Mouse (Mus musculus): Measurements from ENCODE around the gene Chst10. TPM values are rescaled to one million over a fixed set of nuclear protein-coding genes. Genes with fewer than 3 reads are reported as not detected.
A peak's percentile ranks its signal among the peaks of the same experiment; 100 is the strongest.

Chst10 gene
- polyA plus RNA-seq (2014; fragmentation: Nextera tagmentation; extraction: Ambion mirVana), result 10.8 and 13.9 TPM in 2 replicates

DNA sequence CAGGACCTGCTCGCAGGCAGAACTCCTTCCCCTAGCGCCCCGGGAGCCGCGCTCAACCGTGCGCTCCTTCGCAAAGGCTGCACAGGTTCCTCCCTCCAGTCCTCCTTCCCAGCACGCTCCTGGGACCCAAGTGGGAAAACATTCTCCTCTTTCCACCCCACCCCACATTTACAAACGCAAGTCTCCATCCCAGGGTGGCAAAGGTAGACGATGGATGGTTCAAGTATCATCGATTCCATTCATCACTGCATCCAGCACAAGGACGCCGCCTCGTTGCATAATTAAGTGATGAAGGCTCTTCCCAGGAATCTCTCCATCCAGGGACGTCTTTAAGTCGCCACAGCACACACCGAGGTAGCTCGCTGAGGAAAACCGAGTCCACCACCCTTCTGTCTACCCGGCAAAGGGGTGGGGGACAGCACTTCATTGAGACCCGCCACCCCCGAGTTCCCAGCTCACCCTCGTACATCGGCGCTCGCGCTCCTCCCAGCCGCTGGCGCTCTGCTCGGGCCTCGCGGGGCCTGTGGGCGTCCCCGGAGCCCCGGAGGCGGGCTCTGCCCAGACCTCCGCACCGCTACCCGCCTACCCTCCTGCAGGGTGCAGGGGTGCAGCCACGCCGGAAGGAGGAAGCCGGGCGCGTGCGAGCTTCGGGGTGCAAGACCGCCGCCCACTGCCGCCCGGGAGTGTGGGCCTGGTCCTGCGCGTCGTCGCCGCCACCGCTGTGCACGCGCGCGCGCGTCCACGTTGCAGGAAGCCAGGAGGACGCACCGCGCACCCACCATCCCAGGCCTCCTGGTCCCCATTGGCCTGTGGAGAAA is at the start of gene Chst10:
Gene Chst10, minus strand, starts transcription at position 731 of the 818 bp plus-strand sequence.
- Histone ChIP-seq H3K36me3 (ENCODE audit: control insufficient read depth, insufficient read depth, low read length) (no peaks in the 10 kb centered on the region), H3K4me2 (ENCODE audit: low read depth, severe bottlenecking) (peak within 1 kb of the TSS; percentile 77), H3K27me3 (ENCODE audit: control insufficient read depth, insufficient read depth, low read length) (no peaks in the 10 kb centered on the region), H3K4me3 (ENCODE audit: low read depth, low read length) (peak within 1 kb of the TSS; percentile 70), H3K4me1 (ENCODE audit: control insufficient read depth, insufficient read depth, low read length) (peaks cover 4% of the 10 kb centered on the region), H3K9me3 (ENCODE audit: control insufficient read depth, low read length) (no peaks in the 10 kb centered on the region), H3K9ac (ENCODE audit: low read length) (peak within 1 kb of the TSS; percentile 73), H3K27ac (replicated peaks; ENCODE audit: low read depth, low read length) (no peak within 1 kb of the TSS)
- DNase-seq (ENCODE audit: low spot score), result peak; percentile 84
- WGBS, result under 1% methylated on average over 55 of the region's 67 CpGs
- peak; percentile 76 for ATAC-seq (ENCODE audit: insufficient number of reproducible peaks, low FRiP score, low TSS enrichment, low read depth)

DNA sequence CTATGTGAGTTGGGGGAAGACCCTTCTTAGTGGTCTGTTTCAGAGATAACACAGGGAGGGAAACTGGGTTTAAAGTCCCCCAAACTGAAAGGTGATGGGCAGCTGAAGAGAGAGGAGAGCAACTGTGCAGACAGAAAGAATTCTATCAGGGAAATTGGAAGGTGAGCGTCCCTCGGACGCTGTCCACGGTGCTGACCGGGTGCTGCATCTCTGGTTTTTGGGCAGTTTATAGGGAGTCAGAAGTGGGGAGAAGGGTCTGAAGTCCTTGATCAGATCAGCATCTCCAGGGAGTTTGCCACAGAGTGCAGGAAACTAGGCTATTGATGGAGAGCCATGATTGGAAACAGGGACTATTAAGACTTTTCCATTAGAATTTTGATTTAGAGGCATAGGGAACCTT is 41.6 kb upstream of the Chst10 start:
- 3% methylated on average over 5 of the region's 5 CpGs for WGBS
- DNase-seq (ENCODE audit: low spot score), result peak; percentile 82

DNA sequence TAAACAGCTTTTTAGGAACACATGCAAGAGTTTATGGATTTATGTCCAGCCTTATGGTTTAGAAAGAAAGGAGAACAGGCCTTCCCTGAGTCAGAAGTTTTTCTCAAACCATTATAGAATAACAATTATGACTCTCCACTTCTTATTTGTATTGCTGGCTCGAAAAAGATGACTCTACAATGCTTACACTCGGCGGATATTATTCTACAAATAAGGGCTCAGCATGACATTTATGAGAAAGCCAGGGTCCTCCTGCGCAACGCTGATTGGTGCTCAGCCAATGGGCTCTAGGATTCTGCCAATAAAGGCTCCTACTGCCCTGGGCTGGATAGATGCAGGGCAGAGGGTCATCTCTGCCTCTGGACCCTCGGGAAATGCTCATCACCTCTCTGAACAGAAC is 40.9 kb upstream of the Chst10 start, which contains the start of gene Nms:
Gene Nms, plus strand, starts transcription at position 301 of the 400 bp plus-strand sequence.
- no peak for DNase-seq (ENCODE audit: low spot score)
- Histone ChIP-seq H3K9ac (ENCODE audit: low read length) (no peak within 1 kb of the TSS), H3K27me3 (ENCODE audit: control insufficient read depth, insufficient read depth, low read length) (no peaks in the 10 kb centered on the region), H3K9me3 (ENCODE audit: control insufficient read depth, low read length) (no peaks in the 10 kb centered on the region), H3K36me3 (ENCODE audit: control insufficient read depth, insufficient read depth, low read length) (no peaks in the 10 kb centered on the region), H3K4me3 (ENCODE audit: low read depth, low read length) (no peak within 1 kb of the TSS), H3K27ac (replicated peaks; ENCODE audit: low read depth, low read length) (no peak within 1 kb of the TSS), H3K4me1 (ENCODE audit: control insufficient read depth, insufficient read depth, low read length) (no peaks in the 10 kb centered on the region), H3K4me2 (ENCODE audit: low read depth, severe bottlenecking) (no peak within 1 kb of the TSS)
- ATAC-seq (ENCODE audit: insufficient number of reproducible peaks, low FRiP score, low TSS enrichment, low read depth), result no peak
- WGBS, result 82% methylated on average over 6 of the region's 6 CpGs

More for the DNA sequence above, 41.6 kb upstream of the Chst10 start:
- H3K4me3 ChIP-seq (ENCODE audit: low read depth, low read length), result no peak overlapping the region
- H3K4me1 ChIP-seq (ENCODE audit: control insufficient read depth, insufficient read depth, low read length), result no peaks in the 10 kb centered on the region
- no peaks in the 10 kb centered on the region for H3K27me3 ChIP-seq (ENCODE audit: control insufficient read depth, insufficient read depth, low read length)
- H3K27ac ChIP-seq (replicated peaks; ENCODE audit: low read depth, low read length), result no peak overlapping the region
- H3K36me3 ChIP-seq (ENCODE audit: control insufficient read depth, insufficient read depth, low read length), result no peaks in the 10 kb centered on the region
- no peaks in the 10 kb centered on the region for H3K9me3 ChIP-seq (ENCODE audit: control insufficient read depth, low read length)
- no peak overlapping the region for H3K4me2 ChIP-seq (ENCODE audit: low read depth, severe bottlenecking)
- H3K9ac ChIP-seq (ENCODE audit: low read length), result no peak overlapping the region
- no peak for ATAC-seq (ENCODE audit: insufficient number of reproducible peaks, low FRiP score, low TSS enrichment, low read depth)

DNA sequence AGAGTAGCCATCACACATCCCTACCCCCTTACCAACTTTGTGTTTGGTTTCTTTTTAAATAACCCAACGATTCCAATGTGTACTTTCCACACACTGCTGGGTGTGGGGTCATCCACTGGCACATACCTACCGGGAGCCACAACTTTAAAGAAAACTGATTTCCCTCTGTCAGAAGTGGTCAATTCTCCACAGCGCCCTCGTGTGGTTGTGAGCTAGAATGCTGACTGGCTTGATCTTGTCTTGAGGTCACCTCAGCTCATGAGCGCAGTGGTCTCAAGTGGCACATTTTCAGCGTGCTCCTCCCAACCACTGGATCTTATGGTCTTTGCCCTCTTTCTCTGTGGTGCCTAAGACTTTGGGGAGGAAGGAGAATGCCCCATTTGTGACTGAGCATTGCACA is 38.8 kb upstream of the Chst10 start:
- no peak overlapping the region for H3K9ac ChIP-seq (ENCODE audit: low read length)
- DNase-seq (ENCODE audit: low spot score), result peak; percentile 78
- H3K9me3 ChIP-seq (ENCODE audit: control insufficient read depth, low read length), result no peaks in the 10 kb centered on the region
- H3K36me3 ChIP-seq (ENCODE audit: control insufficient read depth, insufficient read depth, low read length), result no peaks in the 10 kb centered on the region
- no peak for ATAC-seq (ENCODE audit: insufficient number of reproducible peaks, low FRiP score, low TSS enrichment, low read depth)
- H3K4me2 ChIP-seq (ENCODE audit: low read depth, severe bottlenecking), result no peak overlapping the region
- H3K27me3 ChIP-seq (ENCODE audit: control insufficient read depth, insufficient read depth, low read length), result no peaks in the 10 kb centered on the region
- H3K27ac ChIP-seq (replicated peaks; ENCODE audit: low read depth, low read length), result no peak overlapping the region
- H3K4me1 ChIP-seq (ENCODE audit: control insufficient read depth, insufficient read depth, low read length), result no peaks in the 10 kb centered on the region
- H3K4me3 ChIP-seq (ENCODE audit: low read depth, low read length), result no peak overlapping the region
- WGBS, result 28% methylated on average over 6 of the region's 6 CpGs

DNA sequence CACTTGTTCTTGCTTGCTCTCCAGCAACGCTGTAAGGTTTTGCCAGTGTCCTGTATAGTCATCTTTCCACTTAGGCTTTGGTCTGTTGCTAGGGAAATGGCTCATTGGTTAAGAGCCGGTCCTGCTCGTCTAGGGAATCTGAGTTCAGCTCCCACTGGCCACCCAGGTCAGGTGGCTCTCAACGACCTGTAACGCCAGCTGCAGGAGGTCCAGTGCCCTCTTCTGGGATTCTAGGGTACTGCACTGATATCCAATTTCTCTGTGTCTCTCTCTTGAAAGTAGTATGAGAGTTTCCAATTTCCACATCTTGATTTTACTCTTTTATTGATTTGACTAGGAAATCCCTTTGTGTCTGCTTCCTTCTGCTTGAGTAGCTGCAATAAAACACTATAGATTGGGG is 36.7 kb upstream of the Chst10 start:
- DNase-seq (ENCODE audit: low spot score) (peak; percentile 34), ATAC-seq (ENCODE audit: insufficient number of reproducible peaks, low FRiP score, low TSS enrichment, low read depth) (no peak)
- no peaks in the 10 kb centered on the region for H3K9me3 ChIP-seq (ENCODE audit: control insufficient read depth, low read length)
- no peaks in the 10 kb centered on the region for H3K27me3 ChIP-seq (ENCODE audit: control insufficient read depth, insufficient read depth, low read length)
- no peaks in the 10 kb centered on the region for H3K4me1 ChIP-seq (ENCODE audit: control insufficient read depth, insufficient read depth, low read length)
- H3K36me3 ChIP-seq (ENCODE audit: control insufficient read depth, insufficient read depth, low read length), result no peaks in the 10 kb centered on the region
- no peak overlapping the region for H3K9ac ChIP-seq (ENCODE audit: low read length)
- no peak overlapping the region for H3K4me2 ChIP-seq (ENCODE audit: low read depth, severe bottlenecking)
- WGBS, result 35% methylated on average over 5 of the region's 5 CpGs
- H3K27ac ChIP-seq (replicated peaks; ENCODE audit: low read depth, low read length), result no peak overlapping the region
- no peak overlapping the region for H3K4me3 ChIP-seq (ENCODE audit: low read depth, low read length)

DNA sequence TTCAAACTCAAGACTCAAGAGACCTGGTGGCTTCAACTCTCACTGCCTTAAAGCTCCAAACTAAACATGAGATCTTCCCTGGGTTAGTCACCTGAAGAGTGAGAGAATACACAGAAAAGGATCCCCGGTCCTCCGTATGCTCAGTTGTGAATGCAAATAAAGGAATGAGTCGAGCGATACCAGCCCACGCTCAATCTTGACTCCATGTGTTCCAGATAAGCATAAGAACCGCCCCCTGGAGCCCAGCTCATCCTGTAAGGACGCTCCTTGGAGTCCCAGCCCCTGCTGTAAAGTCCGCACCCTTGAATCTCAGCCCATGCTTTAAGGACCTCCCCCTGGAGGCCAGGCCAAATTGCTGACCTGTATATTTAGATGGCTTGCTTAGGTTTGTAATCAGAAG is 32.8 kb upstream of the Chst10 start:
- no peak for ATAC-seq (ENCODE audit: insufficient number of reproducible peaks, low FRiP score, low TSS enrichment, low read depth)
- Histone ChIP-seq H3K27ac (replicated peaks; ENCODE audit: low read depth, low read length) (no peak overlapping the region), H3K9me3 (ENCODE audit: control insufficient read depth, low read length) (no peaks in the 10 kb centered on the region), H3K9ac (ENCODE audit: low read length) (no peak overlapping the region), H3K27me3 (ENCODE audit: control insufficient read depth, insufficient read depth, low read length) (no peaks in the 10 kb centered on the region), H3K36me3 (ENCODE audit: control insufficient read depth, insufficient read depth, low read length) (no peaks in the 10 kb centered on the region), H3K4me2 (ENCODE audit: low read depth, severe bottlenecking) (no peak overlapping the region), H3K4me3 (ENCODE audit: low read depth, low read length) (no peak overlapping the region), H3K4me1 (ENCODE audit: control insufficient read depth, insufficient read depth, low read length) (no peaks in the 10 kb centered on the region)
- 63% methylated on average over 8 of the region's 8 CpGs for WGBS
- DNase-seq (ENCODE audit: low spot score), result no peak

DNA sequence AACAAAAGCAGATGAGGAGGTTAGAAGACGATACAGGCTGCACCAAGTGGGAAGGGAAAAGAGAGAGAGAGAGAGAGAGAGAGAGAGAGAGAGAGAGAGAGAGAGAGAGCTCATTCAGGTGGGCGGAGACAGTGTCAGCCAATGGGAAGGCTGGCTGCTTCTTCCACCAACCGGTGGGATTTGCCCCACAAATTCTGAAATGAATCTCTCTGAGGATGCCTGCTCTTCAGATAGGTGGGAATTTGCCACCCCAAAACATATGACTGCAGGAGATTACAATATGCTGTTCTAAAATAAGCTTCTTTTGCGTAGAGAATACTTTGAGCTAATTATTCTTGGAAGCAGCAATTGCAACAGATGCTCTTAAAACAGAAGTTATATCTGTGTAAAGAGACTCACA is 31.5 kb upstream of the Chst10 start:
- no peak for ATAC-seq (ENCODE audit: insufficient number of reproducible peaks, low FRiP score, low TSS enrichment, low read depth)
- no peaks in the 10 kb centered on the region for H3K4me1 ChIP-seq (ENCODE audit: control insufficient read depth, insufficient read depth, low read length)
- WGBS, result 75% methylated on average over 4 of the region's 4 CpGs
- H3K27me3 ChIP-seq (ENCODE audit: control insufficient read depth, insufficient read depth, low read length), result no peaks in the 10 kb centered on the region
- no peaks in the 10 kb centered on the region for H3K36me3 ChIP-seq (ENCODE audit: control insufficient read depth, insufficient read depth, low read length)
- no peak overlapping the region for H3K4me3 ChIP-seq (ENCODE audit: low read depth, low read length)
- no peak overlapping the region for H3K27ac ChIP-seq (replicated peaks; ENCODE audit: low read depth, low read length)
- no peaks in the 10 kb centered on the region for H3K9me3 ChIP-seq (ENCODE audit: control insufficient read depth, low read length)
- no peak overlapping the region for H3K9ac ChIP-seq (ENCODE audit: low read length)
- DNase-seq (ENCODE audit: low spot score), result no peak
- H3K4me2 ChIP-seq (ENCODE audit: low read depth, severe bottlenecking), result no peak overlapping the region

DNA sequence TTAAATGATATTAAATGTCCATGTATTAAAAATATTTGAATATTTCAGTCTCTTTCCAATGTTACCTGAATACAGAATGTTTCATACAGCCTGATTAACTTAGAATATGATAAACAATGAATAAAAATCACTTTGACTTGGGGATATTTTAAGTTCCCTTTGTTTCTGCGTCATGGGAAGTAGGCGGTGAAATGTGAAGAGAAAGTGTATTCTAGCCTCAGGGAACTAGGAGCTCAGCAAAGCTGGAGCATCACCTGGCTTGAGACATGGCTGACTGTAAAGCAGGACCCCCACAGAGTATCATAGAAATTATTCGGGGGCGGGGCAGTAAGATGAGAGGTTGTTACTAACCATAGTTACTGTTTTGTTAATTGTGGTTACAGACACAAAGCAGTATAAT is 31.0 kb upstream of the Chst10 start:
- Histone ChIP-seq H3K9me3 (ENCODE audit: control insufficient read depth, low read length) (no peaks in the 10 kb centered on the region), H3K4me1 (ENCODE audit: control insufficient read depth, insufficient read depth, low read length) (no peaks in the 10 kb centered on the region), H3K36me3 (ENCODE audit: control insufficient read depth, insufficient read depth, low read length) (no peaks in the 10 kb centered on the region), H3K4me3 (ENCODE audit: low read depth, low read length) (no peak overlapping the region), H3K9ac (ENCODE audit: low read length) (no peak overlapping the region), H3K4me2 (ENCODE audit: low read depth, severe bottlenecking) (no peak overlapping the region), H3K27me3 (ENCODE audit: control insufficient read depth, insufficient read depth, low read length) (no peaks in the 10 kb centered on the region), H3K27ac (replicated peaks; ENCODE audit: low read depth, low read length) (no peak overlapping the region)
- WGBS, result 87% methylated on average over 4 of the region's 4 CpGs
- DNase-seq (ENCODE audit: low spot score) (no peak), ATAC-seq (ENCODE audit: insufficient number of reproducible peaks, low FRiP score, low TSS enrichment, low read depth) (no peak)
